Mouse (Mus musculus) liver, postnatal 0 days (tissue): ENCODE measurements at regions not wholly inside any gene's neighbourhood (a gene's known extent, or its start where the extent isn't known, plus 50 kb on each side); places are given as distances from the start of the nearest gene placed in this dataset.

Source experiments
- CTCF ChIP-seq: sonication (generic); IDR thresholded peaks from 2 replicates; pipeline ENCODE4 v1.5.1; 2016; ENCODE audit warnings: antibody characterized with exemption, low read depth
- EP300 ChIP-seq: IDR thresholded peaks from 2 replicates; pipeline ENCODE4 v1.6.1; 2016; ENCODE audit warnings: antibody characterized with exemption, low read depth, mild to moderate bottlenecking

- no peak for TF ChIP-seq CTCF
- TF ChIP-seq EP300: no peak
Observed at GRCm38 (mm10) chr3:130998433-130998832, 111.8 kb upstream of the Lef1 start.
